Mouse (Mus musculus) erythroblast, adult 5-6 weeks (primary cell): ENCODE measurements around the gene Wdpcp. TPM values are rescaled to one million over a fixed set of nuclear protein-coding genes. Genes with fewer than 3 reads are reported as not detected.

Source experiments
- ATAC-seq: replicated peaks from 2 replicates; pipeline ENCODE4 v1.8.0; 2016; ENCODE audit warnings: moderate number of reproducible peaks, mild to moderate bottlenecking, moderate TSS enrichment, inconsistent platforms; ENCODE audit not compliant: poor library complexity, low FRiP score, severe bottlenecking
- total RNA-seq, 2 experiments: library from RNA; stranded (forward) in 1 of 2; stranded (reverse) in 1 of 2; fragments of 150-400 nt in 1 of 2; fragments of 200-764, 138-1000 nt in 1 of 2; gene quantifications; 2 replicates each; pipeline versions ENCODE4 v1.2.3 to v1.2.4; 2015 to 2017; ENCODE audit warnings: low replicate concordance in 2 of 2

Gene Wdpcp
- total RNA-seq, 2 experiments from 2014 or later, result 1.0 to 2.5 TPM

GRCm38 (mm10) chr11:21567733-21568132, 4.3 kb upstream of the Wdpcp start:
- ATAC-seq, result no peak

GRCm38 (mm10) chr11:21569002-21569401, 3.0 kb upstream of the Wdpcp start:
- no peak for ATAC-seq

GRCm38 (mm10) chr11:21569456-21570108, 2.5 kb upstream of the Wdpcp start:
- no peak for ATAC-seq

- ATAC-seq, result no peak
These were observed 1.9 kb upstream of the Wdpcp start for GRCm38 (mm10) chr11:21570109-21570474.

GRCm38 (mm10) chr11:21570973-21571372, 1.1 kb upstream of the Wdpcp start:
- ATAC-seq, result no peak

GRCm38 (mm10) chr11:21581472-21581871, 9.4 kb downstream of the Wdpcp start:
- ATAC-seq, result no peak

- no peak for ATAC-seq
These were observed 11.3 kb downstream of the Wdpcp start for GRCm38 (mm10) chr11:21583286-21583685.

- no peak for ATAC-seq
These were observed 30.5 kb downstream of the Wdpcp start for GRCm38 (mm10) chr11:21602497-21602896.

- no peak for ATAC-seq
These were observed 43.9 kb downstream of the Wdpcp start for GRCm38 (mm10) chr11:21615915-21616314.

- ATAC-seq, result no peak
These were observed 62.3 kb downstream of the Wdpcp start for GRCm38 (mm10) chr11:21634171-21634907.

GRCm38 (mm10) chr11:21638341-21638740, 66.3 kb downstream of the Wdpcp start:
- no peak for ATAC-seq

GRCm38 (mm10) chr11:21639534-21639933, 67.5 kb downstream of the Wdpcp start:
- no peak for ATAC-seq

- no peak for ATAC-seq
These were observed 72.2 kb downstream of the Wdpcp start for GRCm38 (mm10) chr11:21644231-21644630.

GRCm38 (mm10) chr11:21646136-21646535, 74.1 kb downstream of the Wdpcp start:
- no peak for ATAC-seq

GRCm38 (mm10) chr11:21658985-21659384, 87.0 kb downstream of the Wdpcp start:
- ATAC-seq, result no peak

GRCm38 (mm10) chr11:21677034-21677433, 105.0 kb downstream of the Wdpcp start:
- ATAC-seq, result no peak

GRCm38 (mm10) chr11:21688441-21688840, 116.4 kb downstream of the Wdpcp start:
- ATAC-seq, result no peak

GRCm38 (mm10) chr11:21690730-21691129, 118.7 kb downstream of the Wdpcp start:
- ATAC-seq, result no peak

GRCm38 (mm10) chr11:21694087-21694486, 122.1 kb downstream of the Wdpcp start:
- no peak for ATAC-seq

- ATAC-seq, result no peak
These were observed 125.6 kb downstream of the Wdpcp start for GRCm38 (mm10) chr11:21697642-21698041.

GRCm38 (mm10) chr11:21713508-21713907, 141.5 kb downstream of the Wdpcp start:
- ATAC-seq, result no peak

GRCm38 (mm10) chr11:21714065-21714464, 142.0 kb downstream of the Wdpcp start:
- ATAC-seq, result no peak
